Mouse (Mus musculus): Measurements from ENCODE around the gene Odf3l2.

The Odf3l2 gene

GRCm38 (mm10) chr10:79645711-79646110, at the start of gene Odf3l2:
Odf3l2 (minus strand) TSS chr10:79645738.
- no peak for DNase-seq (ENCODE audit: low spot score in 2 of 2)

DNA sequence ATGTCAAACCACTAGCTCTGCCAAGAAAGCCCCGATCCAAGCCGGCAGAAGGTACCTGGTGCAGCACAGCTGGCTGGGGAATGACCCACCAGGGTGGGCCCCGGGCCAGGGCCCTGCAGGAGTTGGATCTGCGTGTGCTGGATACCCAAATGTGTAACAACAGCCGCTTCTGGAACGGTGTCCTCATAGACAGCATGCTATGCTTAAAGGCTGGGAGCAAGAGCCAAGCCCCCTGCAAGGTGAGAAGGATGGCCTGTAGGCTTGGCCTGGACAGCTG, 48.8 kb upstream of the Odf3l2 start:
- DNase-seq (ENCODE audit: low spot score in 2 of 2), result no peak

GRCm38 (mm10) chr10:79693580-79694378, 48.2 kb upstream of the Odf3l2 start:
- no peak for DNase-seq (ENCODE audit: low spot score in 2 of 2)

DNA sequence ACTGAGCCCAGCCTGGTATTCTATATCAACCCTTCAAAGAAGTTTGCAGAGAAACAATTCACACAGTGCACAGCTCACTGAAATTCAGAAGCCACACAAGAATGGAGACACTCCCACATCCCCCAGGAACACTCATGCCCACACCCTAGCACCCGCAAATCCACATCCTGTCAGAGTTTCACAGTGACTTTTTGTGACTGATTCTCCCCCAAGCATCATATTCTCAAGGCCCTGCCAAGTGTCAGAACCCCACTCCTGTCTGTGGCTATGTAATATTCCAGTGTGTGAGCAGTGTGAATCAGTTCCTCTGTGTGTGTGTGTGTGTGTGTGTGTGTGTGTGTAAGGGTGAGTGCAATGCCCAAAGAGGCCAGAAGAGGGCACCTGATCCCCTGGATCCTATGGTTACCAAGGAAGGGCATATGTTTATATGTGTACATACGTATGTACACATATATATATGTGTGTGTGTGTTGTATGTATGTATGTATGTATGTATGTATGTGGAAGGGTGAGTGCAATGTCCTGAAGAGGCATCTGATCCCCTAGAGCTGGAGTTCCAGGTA, 46.5 kb upstream of the Odf3l2 start:
- no peak for DNase-seq (ENCODE audit: low spot score in 2 of 2)

DNA sequence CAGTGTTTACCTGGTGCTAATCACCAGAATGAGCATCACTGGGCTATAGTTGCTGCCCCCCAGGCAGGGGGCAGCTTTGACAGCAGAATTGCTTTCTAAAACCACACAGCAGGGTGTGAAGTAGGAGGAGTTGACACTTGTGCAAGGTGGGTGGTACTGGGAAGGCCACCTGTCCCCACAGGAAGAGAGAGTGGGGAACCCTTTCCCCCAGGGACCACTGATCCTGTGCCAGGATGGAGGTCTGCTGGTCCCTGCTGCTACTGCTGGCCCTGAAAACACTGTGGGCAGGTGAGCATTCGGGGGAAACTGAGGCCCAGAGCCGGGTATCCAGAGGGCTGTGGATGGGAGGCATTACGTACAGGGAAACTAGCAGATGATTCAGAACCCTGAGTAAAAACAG, 43.6 kb upstream of the Odf3l2 start:
- no peak for DNase-seq (ENCODE audit: low spot score in 2 of 2)

DNA sequence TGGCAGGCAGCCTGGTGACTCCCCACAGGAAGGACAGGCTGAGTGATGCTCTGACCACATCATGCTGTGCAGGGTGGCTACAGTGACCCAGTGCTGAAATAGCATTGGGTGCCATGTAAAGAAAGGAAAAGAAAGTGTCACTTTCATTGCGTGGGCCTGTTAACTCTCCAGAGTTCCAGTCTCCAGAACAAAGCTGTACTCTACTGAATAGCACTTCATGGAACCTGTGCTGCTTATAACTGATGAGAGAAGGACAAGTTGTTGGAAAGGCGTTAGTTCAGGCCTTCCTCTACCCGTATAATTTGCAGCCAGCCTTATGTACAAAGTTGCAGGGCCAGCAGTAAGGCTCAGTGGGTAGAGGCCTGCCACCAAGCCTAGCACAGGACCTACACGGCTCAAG, 43.2 kb upstream of the Odf3l2 start, which contains the start of gene Gzmm:
Gene Gzmm (plus strand): TSS at position 301 of the 400 bp plus-strand sequence.
- no peak for DNase-seq (ENCODE audit: low spot score in 2 of 2)

DNA sequence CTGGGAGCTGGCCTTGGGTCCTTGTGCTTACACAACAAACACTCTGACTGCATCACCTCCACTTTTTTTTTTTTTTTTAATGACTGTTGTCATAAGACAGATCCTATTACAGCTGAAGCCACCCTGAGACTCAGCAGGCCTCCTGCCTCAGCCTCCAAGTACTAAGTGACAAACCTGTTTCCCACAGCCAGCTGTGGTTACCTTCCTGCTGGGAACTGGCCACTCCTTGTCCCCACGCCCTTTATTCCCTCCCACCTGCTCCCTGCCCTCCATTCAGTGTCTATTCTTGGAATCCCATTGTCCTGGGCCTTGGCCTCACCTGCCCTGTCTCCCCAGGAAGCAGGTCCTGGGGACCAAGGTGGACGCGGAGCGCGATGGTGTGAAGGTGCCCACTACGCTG, 42.0 kb upstream of the Odf3l2 start:
- DNase-seq (ENCODE audit: low spot score in 2 of 2), result no peak

- DNase-seq (ENCODE audit: low spot score in 2 of 2), result no peak
Observed at GRCm38 (mm10) chr10:79686691-79687090, 41.2 kb upstream of the Odf3l2 start.

DNA sequence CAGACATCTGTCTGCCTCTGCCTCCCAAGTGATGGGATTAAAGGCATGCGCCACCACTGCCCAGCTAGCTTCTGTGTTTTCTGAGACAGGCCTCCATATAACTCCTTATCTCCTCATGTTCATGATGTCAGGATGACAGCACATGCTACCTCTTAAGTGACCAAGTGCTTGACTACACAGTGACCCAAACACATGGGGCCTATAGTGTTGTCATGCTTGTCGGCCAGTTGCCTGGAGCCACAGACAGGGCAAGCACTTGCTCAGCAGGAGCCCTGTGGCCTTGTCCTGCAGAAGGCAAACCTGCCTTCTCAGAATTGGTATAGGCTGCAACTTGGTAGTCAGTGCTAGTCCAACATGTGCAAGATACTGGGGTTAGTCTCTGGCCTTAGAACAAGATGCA, 40.7 kb upstream of the Odf3l2 start:
- no peak for DNase-seq (ENCODE audit: low spot score in 2 of 2)

- no peak for DNase-seq (ENCODE audit: low spot score in 2 of 2)
Observed at GRCm38 (mm10) chr10:79684770-79685600, 39.4 kb upstream of the Odf3l2 start.

- DNase-seq (ENCODE audit: low spot score in 2 of 2), result no peak
Observed at GRCm38 (mm10) chr10:79683726-79684640, 38.4 kb upstream of the Odf3l2 start.

DNA sequence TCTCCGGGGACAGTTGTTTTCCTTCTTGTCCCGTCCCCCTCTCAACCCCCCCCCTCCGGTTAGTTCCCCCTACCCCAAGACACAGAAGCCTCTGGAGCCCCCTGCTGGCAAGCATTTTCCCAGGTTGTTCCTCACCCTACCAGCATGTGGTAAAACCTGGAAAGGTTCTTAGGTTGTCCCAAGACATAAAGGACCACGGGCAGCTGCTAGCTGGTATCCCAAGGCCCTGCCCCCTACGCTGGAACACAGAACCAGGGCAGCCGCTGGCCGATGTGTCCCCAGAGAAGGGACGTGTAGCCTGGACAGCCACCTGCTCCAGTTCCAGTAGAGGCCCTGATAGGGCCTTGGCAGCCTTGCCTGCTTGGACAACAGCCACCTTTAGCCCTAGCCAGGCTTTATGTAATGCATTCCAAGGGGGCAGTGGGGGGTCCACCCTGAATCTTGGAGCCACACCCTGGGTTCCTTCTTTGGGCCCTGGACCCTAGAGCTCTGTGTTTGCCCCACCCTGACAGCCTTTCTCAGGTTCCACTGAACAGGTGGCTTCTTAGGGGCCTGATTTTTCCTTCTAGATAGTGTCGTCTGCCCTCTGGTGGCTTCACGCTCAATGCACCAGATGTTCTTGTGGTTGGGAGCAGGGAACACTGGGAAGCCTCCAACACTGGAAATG, 37.5 kb upstream of the Odf3l2 start:
- no peak for DNase-seq (ENCODE audit: low spot score in 2 of 2)

DNA sequence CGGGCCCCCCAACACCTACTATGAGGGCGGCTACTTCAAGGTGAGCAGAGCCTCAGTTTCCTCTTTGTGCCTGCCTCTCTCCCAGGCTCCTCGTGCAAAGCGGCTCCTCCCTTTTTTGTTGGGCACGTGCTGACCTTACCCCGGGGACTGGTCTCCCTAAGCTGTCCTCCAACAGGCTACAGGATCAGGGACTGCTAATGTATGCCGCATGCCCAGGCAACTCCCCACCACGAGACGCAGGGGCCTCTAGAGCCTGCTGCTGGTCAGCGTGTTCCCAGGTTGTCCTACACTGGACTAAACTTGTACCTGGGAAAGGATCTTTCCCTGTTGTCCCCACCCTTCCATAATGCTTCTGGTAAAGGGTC, 37.0 kb upstream of the Odf3l2 start:
- no peak for DNase-seq (ENCODE audit: low spot score in 2 of 2)

DNA sequence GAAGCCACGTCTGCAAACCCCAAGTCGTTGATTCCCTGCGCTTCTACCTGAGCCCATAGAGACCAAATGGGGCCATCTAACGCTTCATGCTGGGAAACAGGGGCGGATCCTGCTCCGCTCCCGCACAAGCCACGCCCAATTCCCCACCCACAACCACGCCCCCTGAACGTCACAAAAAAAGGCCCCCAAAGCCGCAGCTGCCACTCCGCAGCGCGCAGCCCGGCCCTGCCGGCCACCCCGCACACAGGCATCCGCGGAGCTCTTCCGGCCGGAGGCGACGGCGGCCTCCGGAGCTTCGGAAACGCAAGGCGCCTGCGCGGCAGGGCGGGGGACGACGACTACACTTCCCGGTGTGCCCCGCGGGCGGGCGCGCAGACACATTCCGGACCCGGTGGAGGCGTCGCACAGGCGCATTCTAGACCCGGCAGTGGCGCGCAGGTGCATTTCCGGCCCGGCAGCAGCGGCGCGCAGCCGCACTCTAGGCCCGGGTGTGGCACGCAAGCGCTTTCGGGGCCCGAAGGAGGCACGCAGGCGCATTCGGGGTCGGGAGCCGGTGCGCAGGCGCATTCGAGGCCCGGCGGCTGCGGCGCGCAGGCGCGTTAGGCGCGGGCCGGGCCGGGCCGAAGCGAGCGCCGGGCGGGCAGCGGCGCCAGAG, 36.2 kb upstream of the Odf3l2 start, which contains the start of gene Cdc34:
Gene Cdc34 (plus strand): TSS at position 605 of the 655 bp plus-strand sequence.
- DNase-seq (ENCODE audit: low spot score in 2 of 2), result peak; percentile 99

DNA sequence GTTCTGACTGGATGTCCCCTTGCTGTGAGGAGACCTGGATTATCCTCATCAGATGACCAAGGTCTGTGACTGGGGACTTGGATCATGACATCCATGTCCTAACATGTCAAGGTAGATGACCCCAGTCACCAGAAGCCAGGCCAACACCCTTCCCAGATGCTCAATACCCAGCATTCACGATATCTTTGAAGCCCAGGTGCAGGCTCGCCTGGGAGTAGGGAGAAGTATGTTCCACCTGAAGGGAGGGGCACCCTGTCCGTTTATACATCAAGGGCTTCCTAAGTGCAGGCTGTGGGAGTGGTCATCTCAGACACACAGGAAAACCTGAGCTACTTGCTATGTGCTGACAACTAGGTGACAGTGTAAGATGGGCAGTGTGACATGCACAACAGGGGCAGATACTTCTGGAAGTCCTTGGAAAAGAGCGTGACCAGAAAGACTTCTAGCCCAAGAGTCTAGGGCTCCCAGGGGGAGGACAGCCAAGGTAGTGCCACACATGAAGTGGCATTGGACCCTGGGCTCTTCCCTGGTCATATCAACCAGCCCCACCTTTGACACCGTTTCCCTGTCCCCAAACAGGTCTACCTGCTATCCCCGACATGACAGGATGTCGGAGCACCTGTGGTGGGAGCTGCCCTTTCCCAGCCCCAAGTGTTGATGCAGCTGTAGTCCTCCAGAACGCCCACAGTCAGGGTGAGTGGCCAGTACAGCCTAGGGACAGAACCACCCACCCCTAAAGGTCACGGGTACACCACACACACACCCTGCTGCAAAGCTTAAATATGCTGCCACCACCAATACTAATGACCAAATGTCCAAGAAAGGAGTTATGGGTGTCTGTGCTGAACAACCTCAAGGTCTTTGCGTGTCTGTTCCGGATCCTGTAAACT, 35.3 kb upstream of the Odf3l2 start:
- no peak for DNase-seq (ENCODE audit: low spot score in 2 of 2)

DNA sequence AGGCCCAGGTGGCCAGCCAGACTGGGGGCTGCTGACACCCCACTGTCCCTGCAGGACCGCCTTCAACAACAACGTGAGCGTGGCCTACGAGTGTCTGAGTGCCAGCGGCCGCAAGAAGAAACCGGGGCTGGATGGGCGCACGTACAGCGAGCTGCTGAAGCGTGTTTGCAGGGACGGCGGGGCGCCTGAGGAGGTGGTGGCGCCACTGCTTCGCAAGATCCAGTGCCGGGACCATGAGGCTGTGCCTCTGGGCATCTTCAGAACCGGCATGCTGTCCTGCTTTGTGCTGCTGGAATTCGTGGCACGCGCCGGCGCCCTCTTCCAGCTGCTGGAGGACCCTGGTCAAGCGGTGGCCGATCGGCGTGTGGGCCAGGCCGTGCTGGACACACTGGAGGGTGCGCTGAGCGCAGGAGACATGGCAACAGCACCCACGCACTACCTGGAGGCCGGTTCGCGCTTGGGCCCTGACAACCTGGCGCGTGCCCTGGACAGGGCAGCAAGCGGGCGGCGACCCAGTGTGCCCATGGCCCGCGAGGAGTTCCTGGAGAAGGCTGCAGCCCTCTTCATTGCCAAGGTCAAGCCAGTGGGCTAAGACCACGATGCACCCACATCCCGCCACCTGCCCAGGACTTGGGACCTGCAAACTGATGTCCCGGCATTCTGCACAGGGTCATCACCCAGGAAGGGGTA, 30.0 kb upstream of the Odf3l2 start:
- no peak for DNase-seq (ENCODE audit: low spot score in 2 of 2)

- DNase-seq (ENCODE audit: low spot score in 2 of 2), result no peak
Observed at GRCm38 (mm10) chr10:79673054-79673453, 27.5 kb upstream of the Odf3l2 start.

DNA sequence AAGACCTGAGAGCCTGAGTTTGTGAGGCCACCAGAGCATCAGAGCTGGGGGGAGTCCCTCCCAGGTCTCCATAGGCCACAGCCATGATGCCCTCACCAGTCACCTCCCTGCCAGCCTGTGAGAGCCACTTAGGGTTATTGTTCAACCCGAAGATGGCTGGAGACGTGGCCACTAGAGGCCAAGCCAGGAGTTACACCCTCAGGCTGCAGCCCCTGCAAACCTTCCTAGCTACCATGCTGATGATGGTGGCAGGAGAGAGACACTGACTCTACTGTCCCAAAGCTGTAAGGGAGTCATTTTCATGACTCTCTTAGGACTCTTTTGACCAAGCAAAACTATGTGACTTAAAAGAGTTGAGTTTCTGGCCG, 26.5 kb upstream of the Odf3l2 start:
- DNase-seq (ENCODE audit: low spot score in 2 of 2), result no peak
